Mouse (Mus musculus) liver, embryonic 14.5 days (tissue): ENCODE results near the gene Adamtsl5.

ENCODE experiments used
- CTCF ChIP-seq: IDR thresholded peaks from 2 replicates; pipeline ENCODE4 v1.5.1; 2016; ENCODE audit warnings: antibody characterized with exemption, low read depth, control low read depth
- EP300 ChIP-seq: IDR thresholded peaks from 2 replicates; pipeline ENCODE4 v1.6.1; 2016; ENCODE audit warnings: antibody characterized with exemption, low read depth

- TF ChIP-seq CTCF (no peak), EP300 (no peak)
These were observed 4.5 kb upstream of the Adamtsl5 start for GRCm38 (mm10) chr10:80352727-80353126.
